Mouse (Mus musculus) brain, embryonic 14.5 days (tissue): ENCODE data around the gene Gm11492. TPM values are rescaled to one million over a fixed set of nuclear protein-coding genes. Genes with fewer than 3 reads are reported as not detected.
A peak's percentile ranks its signal among the peaks of the same experiment; 100 is the strongest.

Source experiments
- DNase-seq: peaks from one replicate; pipeline ENCODE4 v3.0.0-alpha.2; 2011; ENCODE audit warnings: low read depth
- CTCF ChIP-seq: fragments of 200-500 bp; IDR thresholded peaks from 2 replicates; pipeline ENCODE4 v1.5.1; 2012; ENCODE audit warnings: inconsistent platforms, mild to moderate bottlenecking, moderate library complexity, borderline replicate concordance; ENCODE audit not compliant: insufficient read depth, insufficient read length; ENCODE audit errors: extremely low read depth
- POLR2A ChIP-seq: fragments of 200-500 bp; IDR thresholded peaks from 2 replicates; pipeline ENCODE4 v1.6.1; 2012; ENCODE audit warnings: mild to moderate bottlenecking, inconsistent platforms, borderline replicate concordance; ENCODE audit not compliant: poor library complexity, insufficient read depth, insufficient read length, severe bottlenecking; ENCODE audit errors: extremely low read depth
- polyA plus RNA-seq: library from polyadenylated mRNA; depleted of rRNA; stranded (reverse); fragments of >200 nt; gene quantifications from 2 replicates; pipeline ENCODE4 v1.2.3, GENCODE M21; 2012; rRNA removed

Gene Gm11492
- polyA plus RNA-seq, 1 experiment: not detected

GRCm38 (mm10) chr11:87616790-87617474 lies 50.5 kb downstream of the Gm11492 start, which contains the start of gene Hsf5:
Hsf5 (plus strand) TSS chr11:87617164.
- DNase-seq: no peak
- TF ChIP-seq POLR2A (no peak), CTCF (no peak)

- peak; percentile 7 for DNase-seq
- TF ChIP-seq POLR2A: no peak
- no peak for TF ChIP-seq CTCF
Observed at GRCm38 (mm10) chr11:87617606-87618005, 51.2 kb downstream of the Gm11492 start.

Other genes with a start within 250 kb of the Gm11492 start
- 41.6 and 50.9 TPM in 2 replicates for gene Ppm1e, start 207.6 kb upstream of the Gm11492 start, polyA plus RNA-seq
- 5.9 and 7.6 TPM in 2 replicates for gene Rad51c, start 161.7 kb upstream of the Gm11492 start, polyA plus RNA-seq
- gene Tex14, start 161.6 kb upstream of the Gm11492 start, polyA plus RNA-seq: 0.32 and 1.1 TPM in 2 replicates
- gene Sept4, start 2.2 kb downstream of the Gm11492 start, polyA plus RNA-seq: 17.0 and 19.4 TPM in 2 replicates
- 72.7 and 80.3 TPM in 2 replicates for gene Mtmr4, start 25.5 kb downstream of the Gm11492 start, polyA plus RNA-seq
- gene Hsf5, start 50.5 kb downstream of the Gm11492 start, polyA plus RNA-seq: 0.23 and 0.26 TPM in 2 replicates
- 0.87 and 1.4 TPM in 2 replicates for gene Rnf43, start 96.1 kb downstream of the Gm11492 start, polyA plus RNA-seq
- gene Supt4a, start 170.9 kb downstream of the Gm11492 start, polyA plus RNA-seq: 118 and 147 TPM in 2 replicates
- gene Tspoap1, start 193.9 kb downstream of the Gm11492 start, polyA plus RNA-seq: 150 and 168 TPM in 2 replicates
- gene Mpo, start 226.9 kb downstream of the Gm11492 start, polyA plus RNA-seq: 0.28 and 0.51 TPM in 2 replicates